Mouse (Mus musculus) megakaryocyte, adult 5-6 weeks (primary cell): Measurements from ENCODE around the gene Heyl. TPM values are rescaled to one million over a fixed set of nuclear protein-coding genes. Genes with fewer than 3 reads are reported as not detected.
"Not testable (repeated sequence)": the region's sequence is repeated elsewhere in the genome, so short reads cannot be mapped to it uniquely, and the experiment has no call there.

Source experiments
- ATAC-seq: 2 replicates; pipeline ENCODE4 v1.8.0; 2016; ENCODE audit warnings: mild to moderate bottlenecking, inconsistent platforms; ENCODE audit not compliant: poor library complexity, severe bottlenecking
- total RNA-seq, 2 experiments: library from RNA; stranded (forward) in 1 of 2; stranded (reverse) in 1 of 2; fragments of 153-499, 151-499 nt in 1 of 2; fragments of 221-1000, 200-1000 nt in 1 of 2; gene quantifications; 2 replicates each; pipeline versions ENCODE4 v1.2.3 to v1.2.4; 2015 to 2017

Gene Heyl
- total RNA-seq, 2 experiments from 2014 or later, result not detected

DNA sequence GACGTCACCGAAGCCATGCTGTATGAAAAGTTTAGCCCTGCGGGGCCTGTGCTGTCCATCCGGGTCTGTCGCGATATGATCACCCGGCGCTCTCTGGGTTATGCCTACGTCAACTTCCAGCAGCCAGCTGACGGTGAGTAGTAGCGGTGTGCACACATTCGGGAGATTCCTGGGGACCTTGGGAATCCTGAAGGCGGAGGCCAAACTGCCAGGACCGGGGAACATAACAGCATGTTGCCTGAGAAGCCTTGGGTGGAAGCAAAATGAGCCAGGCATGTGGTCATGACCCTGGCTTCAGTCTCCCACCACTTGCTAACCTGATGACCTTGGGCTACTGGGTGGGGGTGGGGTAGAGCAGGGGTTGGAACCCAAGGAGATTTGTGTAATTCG is 50.3 kb downstream of the Heyl start:
- not testable (repeated sequence) for ATAC-seq

DNA sequence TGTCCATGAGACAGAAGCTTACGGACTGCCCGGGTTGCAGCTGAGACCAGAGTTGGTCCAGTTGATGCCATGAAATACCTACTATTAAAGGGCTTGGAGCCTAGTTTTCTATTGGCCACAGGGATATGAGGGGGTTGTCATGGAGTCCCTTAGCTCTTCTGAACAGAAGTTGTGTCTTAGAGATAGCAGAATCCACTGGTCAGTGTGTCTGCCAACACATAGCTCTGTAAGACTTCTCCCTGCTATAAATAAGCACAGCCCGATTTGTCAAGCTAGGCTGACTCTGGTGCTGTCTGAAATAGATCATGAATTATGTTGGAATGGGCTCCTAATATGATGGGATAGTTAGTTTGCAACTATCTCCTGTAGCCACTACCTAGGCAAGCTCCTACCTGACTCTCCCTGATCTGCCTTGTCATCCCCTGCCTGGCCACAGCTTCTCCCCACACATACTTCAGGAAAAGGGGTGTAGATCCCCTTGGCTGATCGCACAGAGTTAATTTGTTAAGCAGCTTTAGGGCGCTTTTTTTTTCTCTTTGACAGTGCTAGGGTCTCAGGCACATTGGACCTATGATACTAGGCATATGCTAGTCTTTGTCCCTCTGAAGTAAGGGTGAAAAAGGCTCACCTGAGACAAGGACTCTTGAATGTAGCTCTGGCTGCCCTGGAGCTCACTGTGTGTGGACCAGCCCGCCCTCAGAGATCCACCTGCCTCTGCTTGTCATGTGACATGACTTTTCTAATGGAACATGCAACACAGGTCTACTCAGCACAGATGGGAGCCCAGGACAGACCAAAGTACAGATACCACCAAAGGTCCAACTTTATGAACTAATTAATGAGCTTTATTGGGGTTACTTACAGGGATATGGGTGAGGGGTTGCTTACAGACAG is 51.6 kb downstream of the Heyl start:
- no peak for ATAC-seq

GRCm38 (mm10) chr4:123286790-123287189 is 53.4 kb downstream of the Heyl start:
- no peak for ATAC-seq

DNA sequence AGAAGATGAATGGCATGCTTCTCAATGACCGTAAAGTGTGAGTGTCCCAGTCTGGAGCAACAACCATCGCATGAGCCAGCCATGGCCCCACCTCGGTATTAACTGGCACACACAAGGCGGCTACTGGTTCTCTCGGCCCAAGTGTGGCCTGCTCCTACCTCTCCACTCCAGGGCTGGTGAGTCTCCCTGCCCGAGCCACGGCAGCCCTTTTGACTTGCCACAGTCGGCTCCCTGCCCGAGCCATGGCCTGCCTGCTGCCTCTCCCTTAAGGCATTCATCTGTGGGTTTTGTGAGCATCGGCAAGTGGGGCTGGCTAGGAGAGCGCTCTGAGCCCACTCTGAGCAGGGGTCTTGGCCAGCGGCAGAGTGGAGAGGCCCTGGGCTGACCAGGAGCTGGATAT is 55.7 kb downstream of the Heyl start:
- no peak for ATAC-seq

DNA sequence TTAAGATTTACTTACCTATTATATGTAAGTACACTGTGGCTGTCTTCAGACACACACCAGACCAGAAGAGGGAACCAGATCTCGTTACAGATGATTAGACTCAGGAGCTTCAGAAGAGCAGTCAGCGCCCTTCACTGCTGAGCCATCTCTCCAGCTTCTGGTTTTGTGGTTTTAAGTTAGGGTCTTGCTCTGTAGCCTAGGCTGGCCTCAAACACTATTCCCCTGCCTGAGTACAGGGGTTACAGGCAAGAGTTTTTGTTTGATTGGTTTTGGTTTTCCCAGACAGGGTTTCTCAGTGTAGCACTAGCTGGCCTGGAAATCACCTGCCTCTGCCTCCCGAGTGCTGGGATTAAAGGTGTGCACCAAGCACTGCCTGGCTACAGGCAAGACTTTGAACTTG is 59.0 kb downstream of the Heyl start:
- no peak for ATAC-seq

- no peak for ATAC-seq
Observed at GRCm38 (mm10) chr4:123292989-123293388, 59.6 kb downstream of the Heyl start.

DNA sequence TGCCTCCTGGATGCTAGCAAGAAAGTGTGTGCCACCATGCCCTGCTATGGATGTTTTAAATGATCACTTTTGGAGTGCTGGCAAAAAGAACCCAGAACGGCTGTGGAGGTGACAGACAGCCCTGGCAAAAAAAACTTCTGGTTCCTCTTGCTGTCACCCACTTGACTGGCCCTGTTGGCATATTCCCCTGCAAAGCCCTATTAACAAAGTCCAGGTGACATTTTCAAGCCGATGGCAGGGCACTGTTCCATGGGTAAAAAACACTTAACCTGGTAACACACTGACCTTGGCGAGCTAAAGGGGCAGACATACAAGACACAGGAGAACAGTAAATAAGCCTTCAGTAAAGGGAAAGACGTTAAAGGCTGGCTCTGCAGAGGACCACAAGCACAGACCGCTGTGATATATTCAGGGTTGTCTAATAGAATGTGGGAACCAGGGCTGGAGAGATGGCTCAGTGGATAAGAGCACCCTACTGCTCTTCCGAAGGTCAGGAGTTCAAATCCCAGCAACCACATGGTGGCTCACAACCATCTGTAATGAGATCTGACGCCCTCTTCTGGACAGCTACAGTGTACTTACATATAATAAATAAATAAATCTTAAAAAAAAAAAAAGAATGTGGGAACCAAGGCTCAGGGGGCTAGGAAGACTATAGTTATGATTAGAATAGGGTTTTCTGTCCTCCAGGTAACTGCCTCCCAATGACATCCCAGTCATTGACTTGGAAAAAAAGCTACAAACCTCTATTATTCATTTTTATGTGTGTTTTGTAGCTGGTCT is 60.5 kb downstream of the Heyl start:
- ATAC-seq, result no peak

DNA sequence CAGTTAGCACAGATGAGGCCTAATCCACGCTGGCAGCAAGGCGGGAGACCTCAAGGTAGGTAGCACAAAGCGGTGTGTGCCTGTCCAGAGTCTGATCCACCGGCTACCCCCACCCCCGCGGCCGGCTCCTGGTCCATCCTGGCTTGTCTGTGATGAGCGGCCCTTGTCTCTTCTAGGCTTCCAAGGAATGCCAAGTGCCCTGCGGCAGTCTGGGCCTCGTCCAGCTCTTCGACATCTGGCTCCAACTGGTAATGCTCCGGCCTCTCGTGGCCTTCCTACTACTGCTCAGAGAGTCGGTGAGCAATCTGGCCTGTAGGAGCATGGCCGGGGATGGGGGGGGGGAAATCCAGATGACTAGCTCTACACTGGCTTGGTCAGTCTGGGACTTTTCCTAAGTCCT is 61.7 kb downstream of the Heyl start:
- ATAC-seq, result not testable (repeated sequence)

DNA sequence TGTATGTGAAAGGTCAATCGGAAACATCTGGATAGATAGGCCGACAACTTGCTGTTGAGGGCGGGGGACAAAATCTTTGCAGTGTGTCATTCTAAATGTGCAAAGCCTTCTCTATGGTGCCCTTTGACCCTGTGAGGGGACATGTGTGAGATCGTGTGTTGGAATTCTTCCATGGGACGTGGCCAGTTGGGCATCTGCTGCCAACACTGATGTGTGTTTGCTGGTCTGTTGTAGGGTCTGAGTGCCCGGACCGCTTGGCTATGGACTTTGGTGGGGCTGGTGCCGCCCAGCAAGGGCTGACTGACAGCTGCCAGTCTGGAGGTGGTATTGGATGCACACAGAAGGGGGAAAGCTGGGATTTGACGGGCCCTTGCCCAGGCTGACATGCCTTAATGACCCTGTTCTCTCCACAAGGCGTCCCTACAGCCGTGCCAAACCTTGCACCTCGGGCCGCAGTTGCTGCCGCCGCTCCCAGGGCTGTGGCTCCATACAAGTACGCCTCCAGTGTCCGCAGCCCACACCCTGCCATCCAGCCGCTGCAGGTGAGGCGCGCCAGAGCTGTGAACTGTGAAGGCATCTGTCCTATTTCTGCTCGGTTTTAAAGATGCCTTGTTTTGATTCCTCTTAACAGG is 62.3 kb downstream of the Heyl start:
- ATAC-seq, result no peak

DNA sequence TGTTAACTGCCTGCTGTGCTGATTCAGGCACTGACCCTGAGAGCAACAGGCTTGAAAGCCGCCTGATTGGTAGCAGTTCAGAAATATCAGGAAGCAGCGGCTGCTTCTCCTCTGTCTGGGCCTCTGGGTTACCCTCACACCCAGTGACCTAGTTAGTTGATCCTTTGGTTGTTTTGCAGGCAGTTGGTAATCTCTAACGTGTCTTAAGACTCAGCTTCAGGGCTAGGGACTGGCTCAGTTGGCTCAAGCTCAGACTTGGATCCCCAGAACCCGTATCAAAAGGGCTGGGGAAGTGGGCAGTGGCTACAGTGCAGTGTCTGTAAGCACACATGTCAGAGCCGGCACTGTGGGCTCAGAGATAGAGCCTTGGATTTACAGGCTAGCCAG is 62.8 kb downstream of the Heyl start:
- no peak for ATAC-seq

- no peak for ATAC-seq
Observed at GRCm38 (mm10) chr4:123297195-123297960, 64.0 kb downstream of the Heyl start.

- ATAC-seq, result no peak
Observed at GRCm38 (mm10) chr4:123298226-123298625, 64.9 kb downstream of the Heyl start.

GRCm38 (mm10) chr4:123298980-123299670 is 65.8 kb downstream of the Heyl start:
- ATAC-seq, result no peak

Other genes starting within 250 kb of the Heyl start
- 2.6 and 4.0 TPM in 2 replicates for gene Mycl, start 237.9 kb upstream of the Heyl start, total RNA-seq (2015)
- 0.81 and 3.3 TPM in 2 replicates for gene Mycl, start 237.9 kb upstream of the Heyl start, total RNA-seq (2017)
- gene Trit1, start 217.0 kb upstream of the Heyl start, total RNA-seq (2015), result 10.7 and 16.5 TPM in 2 replicates
- gene Trit1, start 217.0 kb upstream of the Heyl start, total RNA-seq (2017), result 21.0 and 22.3 TPM in 2 replicates
- not detected in 2 replicates for gene Bmp8b, start 128.4 kb upstream of the Heyl start, total RNA-seq (2015)
- gene Bmp8b, start 128.4 kb upstream of the Heyl start, total RNA-seq (2017), result not detected in 2 replicates
- gene Oxct2b, start 117.3 kb upstream of the Heyl start, total RNA-seq (2015), result not detected in 2 replicates
- 0.12 TPM in 1 of 2 replicates, not detected in the other for gene Oxct2b, start 117.3 kb upstream of the Heyl start, total RNA-seq (2017)
- gene Ppie, start 93.6 kb upstream of the Heyl start, total RNA-seq (2015), result 20.0 and 21.0 TPM in 2 replicates
- gene Ppie, start 93.6 kb upstream of the Heyl start, total RNA-seq (2017), result 27.3 and 29.8 TPM in 2 replicates
- gene Hpcal4, start 50.3 kb upstream of the Heyl start, total RNA-seq (2015), result not detected in 2 replicates
- not detected in 2 replicates for gene Hpcal4, start 50.3 kb upstream of the Heyl start, total RNA-seq (2017)
- gene Nt5c1a, start 32.1 kb upstream of the Heyl start, total RNA-seq (2015), result not detected in 2 replicates
- not detected in 2 replicates for gene Nt5c1a, start 32.1 kb upstream of the Heyl start, total RNA-seq (2017)
- 29.1 and 32.3 TPM in 2 replicates for gene Pabpc4, start 28.8 kb downstream of the Heyl start, total RNA-seq (2015)
- gene Pabpc4, start 28.8 kb downstream of the Heyl start, total RNA-seq (2017), result 30.1 and 34.8 TPM in 2 replicates
- gene Oxct2a, start 90.1 kb downstream of the Heyl start, total RNA-seq (2015), result not detected in 2 replicates
- not detected in 2 replicates for gene Oxct2a, start 90.1 kb downstream of the Heyl start, total RNA-seq (2017)
- not detected in 2 replicates for gene Bmp8a, start 109.7 kb downstream of the Heyl start, total RNA-seq (2015)
- gene Bmp8a, start 109.7 kb downstream of the Heyl start, total RNA-seq (2017), result not detected in 2 replicates